Mouse (Mus musculus) c-Kit-positive CD71-positive TER-119-positive erythroid progenitor cells, embryonic 14.5 days (primary cell): Measurements from ENCODE around the gene Cep170b.

Source experiments
- DNase-seq: peaks from one replicate; pipeline ENCODE4 v3.0.0-alpha.2; 2013; ENCODE audit warnings: low spot score

Cep170b gene

GRCm38 (mm10) chr12:112702374-112703320, 17.6 kb upstream of the Cep170b start:
- no peak for DNase-seq

GRCm38 (mm10) chr12:112706704-112707572, 13.3 kb upstream of the Cep170b start:
- DNase-seq: peak; percentile 59

- DNase-seq: no peak
Measured at GRCm38 (mm10) chr12:112707573-112707869, 12.7 kb upstream of the Cep170b start.

GRCm38 (mm10) chr12:112713984-112714383, 6.3 kb upstream of the Cep170b start:
- DNase-seq: no peak

- DNase-seq: no peak
Measured at GRCm38 (mm10) chr12:112717140-112717539, 3.1 kb upstream of the Cep170b start.

GRCm38 (mm10) chr12:112718995-112719394, 1.3 kb upstream of the Cep170b start:
- DNase-seq: no peak

- no peak for DNase-seq
Measured at GRCm38 (mm10) chr12:112720890-112721423, 702 bp downstream of the Cep170b start.

GRCm38 (mm10) chr12:112721424-112722239, 1.4 kb downstream of the Cep170b start:
- DNase-seq: no peak

GRCm38 (mm10) chr12:112722240-112723027, 2.2 kb downstream of the Cep170b start:
- DNase-seq: no peak

- DNase-seq: no peak
Measured at GRCm38 (mm10) chr12:112723028-112723330, 2.7 kb downstream of the Cep170b start.

- no peak for DNase-seq
Measured at GRCm38 (mm10) chr12:112723445-112723844, 3.2 kb downstream of the Cep170b start.

GRCm38 (mm10) chr12:112724077-112724805, 4.0 kb downstream of the Cep170b start:
- DNase-seq: peak; percentile 51

- DNase-seq: no peak
Measured at GRCm38 (mm10) chr12:112727801-112728200, 7.5 kb downstream of the Cep170b start.

GRCm38 (mm10) chr12:112730808-112731207, 10.6 kb downstream of the Cep170b start:
- no peak for DNase-seq

- no peak for DNase-seq
Measured at GRCm38 (mm10) chr12:112732591-112732990, 12.3 kb downstream of the Cep170b start.

GRCm38 (mm10) chr12:112734108-112734820, 14.0 kb downstream of the Cep170b start:
- no peak for DNase-seq

- DNase-seq: no peak
Measured at GRCm38 (mm10) chr12:112734881-112735655, 14.8 kb downstream of the Cep170b start.

- DNase-seq: no peak
Measured at GRCm38 (mm10) chr12:112735896-112736635, 15.8 kb downstream of the Cep170b start.
